Mouse (Mus musculus) intestine, embryonic 14.5 days (tissue): Measurements from ENCODE around the gene Rps6ka2. TPM values are rescaled to one million over a fixed set of nuclear protein-coding genes. Genes with fewer than 3 reads are reported as not detected.
"Not testable (repeated sequence)": the region's sequence is repeated elsewhere in the genome, so short reads cannot be mapped to it uniquely, and the experiment has no call there.

Source experiments
- ATAC-seq: fragments of 200-750 bp; cut with Nextera tagmentation; replicated peaks from 2 replicates; pipeline ENCODE4 v1.8.0; 2017; ENCODE audit warnings: low read depth, moderate number of reproducible peaks, moderate TSS enrichment, moderate library complexity; ENCODE audit not compliant: low FRiP score, low TSS enrichment
- DNase-seq: peaks from one replicate; pipeline ENCODE4 v3.0.0-alpha.2; 2018; ENCODE audit warnings: low spot score
- H3K27ac ChIP-seq: fragments of 300-500 bp; sonication (generic); 2 replicates; pipeline ENCODE4 v1.5.1; 2014; ENCODE audit warnings: low read depth, mild to moderate bottlenecking, control low read depth
- H3K27me3 ChIP-seq: fragments of 300-500 bp; sonication (generic); replicated peaks from 2 replicates; pipeline ENCODE4 v1.6.1; 2014; ENCODE audit warnings: low read length, control low read depth; ENCODE audit not compliant: control insufficient read depth, insufficient read depth
- H3K36me3 ChIP-seq: fragments of 300-500 bp; sonication (generic); 2 replicates; pipeline ENCODE4 v1.6.1; 2014; ENCODE audit warnings: low read length, control low read depth; ENCODE audit not compliant: control insufficient read depth, insufficient read depth
- H3K4me1 ChIP-seq: fragments of 300-500 bp; sonication (generic); replicated peaks from 2 replicates; pipeline ENCODE4 v1.6.1; 2014; ENCODE audit warnings: low read length, control low read depth, mixed read lengths; ENCODE audit not compliant: control insufficient read depth, insufficient read depth
- H3K4me2 ChIP-seq: fragments of 300-500 bp; sonication (generic); 2 replicates; pipeline ENCODE4 v1.6.1; 2014; ENCODE audit warnings: low read length
- H3K4me3 ChIP-seq: fragments of 300-500 bp; sonication (generic); 2 replicates; pipeline ENCODE4 v1.5.1; 2014; ENCODE audit warnings: low read depth, low read length, control low read depth, mixed read lengths
- H3K9ac ChIP-seq: fragments of 300-500 bp; sonication (generic); 2 replicates; pipeline ENCODE4 v1.6.1; 2014; ENCODE audit warnings: mild to moderate bottlenecking, low read length
- H3K9me3 ChIP-seq: fragments of 300-500 bp; sonication (generic); 2 replicates; pipeline ENCODE4 v1.6.1; 2016; ENCODE audit warnings: low read length, control low read depth; ENCODE audit not compliant: control insufficient read depth
- WGBS: fragments of 180-500 bp; shearing (Covaris S2); extraction: QIAGEN DNeasy Blood & Tissue Kit; methylation state at CpG from one replicate; pipeline ENCODE4 v1.1.7; 2014; 5-methylcytosine and 5-hydroxymethylcytosine counted together
- polyA plus RNA-seq: library from polyadenylated mRNA; unstranded; fragments of >200 nt; fragmentation: Nextera tagmentation; extraction: Ambion mirVana; gene quantifications from 2 replicates; pipeline ENCODE4 v1.2.1, GENCODE M21; 2014

The Rps6ka2 gene
- polyA plus RNA-seq, 1 experiment from 2014 or later: 15.1 TPM

- Histone ChIP-seq H3K27ac (no peak overlapping the region), H3K36me3 (peaks cover 28% of the 10 kb centered on the region), H3K27me3 (no peaks in the 10 kb centered on the region), H3K4me1 (no peaks in the 10 kb centered on the region; the same call in 1 of the 2 replicates), H3K4me2 (no peak overlapping the region), H3K9me3 (no peaks in the 10 kb centered on the region), H3K4me3 (no peak overlapping the region), H3K9ac (no peak overlapping the region)
- DNase-seq (no peak), ATAC-seq (no peak)
- 94% methylated on average over 9 of the region's 9 CpGs for WGBS
Measured at GRCm38 (mm10) chr17:7279251-7279650, 109.3 kb downstream of the Rps6ka2 start.

GRCm38 (mm10) chr17:7284297-7284910, 114.5 kb downstream of the Rps6ka2 start:
- H3K9me3 ChIP-seq: no peaks in the 10 kb centered on the region
- 62% methylated on average over 8 of the region's 8 CpGs for WGBS
- peaks cover 13% of the 10 kb centered on the region for H3K36me3 ChIP-seq
- H3K4me1 ChIP-seq: peaks cover 9% of the 10 kb centered on the region
- 0 out of 2 replicates have a peak, but pooled peaks have one; percentile 45 for ATAC-seq
- no peak overlapping the region for H3K4me3 ChIP-seq
- H3K9ac ChIP-seq: no peak overlapping the region
- no peak for DNase-seq
- no peak overlapping the region for H3K4me2 ChIP-seq
- no peaks in the 10 kb centered on the region for H3K27me3 ChIP-seq
- peak overlapping the region; percentile 48; the same call in 1 of the 2 replicates for H3K27ac ChIP-seq

GRCm38 (mm10) chr17:7285292-7285691, 115.4 kb downstream of the Rps6ka2 start:
- H3K4me1 ChIP-seq: peaks cover 9% of the 10 kb centered on the region
- DNase-seq: no peak
- WGBS: 52% methylated on average over 12 of the region's 12 CpGs

DNA sequence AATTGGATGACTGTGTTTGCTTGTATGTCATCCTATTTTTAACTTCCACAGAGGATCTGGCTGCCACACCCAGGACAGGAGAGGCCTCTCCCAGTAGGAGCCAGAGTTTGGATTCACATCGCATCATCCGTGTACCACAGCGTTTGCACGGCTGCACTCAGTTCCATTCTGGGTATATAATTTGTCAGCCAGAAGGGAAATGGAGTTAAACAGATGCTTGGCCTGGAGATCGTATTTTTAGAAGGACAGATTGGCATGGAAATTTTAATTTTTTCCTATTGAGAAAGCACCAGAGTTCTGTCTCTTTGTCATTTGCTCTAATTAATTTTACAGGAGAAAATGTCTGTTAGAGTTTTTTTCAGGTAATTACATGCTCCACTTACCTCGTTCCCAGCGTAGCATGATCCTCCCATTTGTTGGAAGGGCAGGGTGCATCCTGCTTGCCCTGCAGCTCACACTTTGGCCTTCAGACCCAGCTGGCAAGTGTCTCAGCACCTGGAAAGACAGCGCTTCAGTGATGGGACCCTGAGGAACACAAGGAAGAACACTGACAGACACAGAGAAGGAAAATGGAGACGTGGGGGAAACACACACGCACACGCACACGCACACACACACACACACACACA, 116.6 kb downstream of the Rps6ka2 start:
- DNase-seq: no peak
- H3K9me3 ChIP-seq: no peaks in the 10 kb centered on the region
- H3K9ac ChIP-seq: no peak overlapping the region
- H3K4me3 ChIP-seq: no peak overlapping the region
- no peak for ATAC-seq
- H3K27ac ChIP-seq: no peak overlapping the region
- peaks cover 9% of the 10 kb centered on the region for H3K36me3 ChIP-seq
- whole genome bisulfite sequencing: 75% methylated on average over 12 of the region's 12 CpGs
- H3K4me1 ChIP-seq: peaks cover 9% of the 10 kb centered on the region
- no peak overlapping the region for H3K4me2 ChIP-seq
- H3K27me3 ChIP-seq: no peaks in the 10 kb centered on the region

More at GRCm38 (mm10) chr17:7285292-7285691, 115.4 kb downstream of the Rps6ka2 start:
- Histone ChIP-seq H3K27me3 (no peaks in the 10 kb centered on the region), H3K27ac (peak overlapping the region; percentile 24; the same call in 1 of the 2 replicates), H3K4me2 (no peak overlapping the region), H3K36me3 (peaks cover 9% of the 10 kb centered on the region), H3K4me3 (no peak overlapping the region), H3K9me3 (no peaks in the 10 kb centered on the region), H3K9ac (no peak overlapping the region)
- no peak for ATAC-seq

GRCm38 (mm10) chr17:7292012-7292684, 122.2 kb downstream of the Rps6ka2 start:
- H3K27ac ChIP-seq: no peak overlapping the region
- no peak for ATAC-seq
- peaks cover 16% of the 10 kb centered on the region for H3K36me3 ChIP-seq
- H3K27me3 ChIP-seq: no peaks in the 10 kb centered on the region
- no peak for DNase-seq
- H3K4me1 ChIP-seq: no peaks in the 10 kb centered on the region
- no peak overlapping the region for H3K4me2 ChIP-seq
- no peak overlapping the region for H3K4me3 ChIP-seq
- H3K9me3 ChIP-seq: no peaks in the 10 kb centered on the region
- WGBS: 89% methylated on average over 11 of the region's 11 CpGs
- H3K9ac ChIP-seq: no peak overlapping the region

DNA sequence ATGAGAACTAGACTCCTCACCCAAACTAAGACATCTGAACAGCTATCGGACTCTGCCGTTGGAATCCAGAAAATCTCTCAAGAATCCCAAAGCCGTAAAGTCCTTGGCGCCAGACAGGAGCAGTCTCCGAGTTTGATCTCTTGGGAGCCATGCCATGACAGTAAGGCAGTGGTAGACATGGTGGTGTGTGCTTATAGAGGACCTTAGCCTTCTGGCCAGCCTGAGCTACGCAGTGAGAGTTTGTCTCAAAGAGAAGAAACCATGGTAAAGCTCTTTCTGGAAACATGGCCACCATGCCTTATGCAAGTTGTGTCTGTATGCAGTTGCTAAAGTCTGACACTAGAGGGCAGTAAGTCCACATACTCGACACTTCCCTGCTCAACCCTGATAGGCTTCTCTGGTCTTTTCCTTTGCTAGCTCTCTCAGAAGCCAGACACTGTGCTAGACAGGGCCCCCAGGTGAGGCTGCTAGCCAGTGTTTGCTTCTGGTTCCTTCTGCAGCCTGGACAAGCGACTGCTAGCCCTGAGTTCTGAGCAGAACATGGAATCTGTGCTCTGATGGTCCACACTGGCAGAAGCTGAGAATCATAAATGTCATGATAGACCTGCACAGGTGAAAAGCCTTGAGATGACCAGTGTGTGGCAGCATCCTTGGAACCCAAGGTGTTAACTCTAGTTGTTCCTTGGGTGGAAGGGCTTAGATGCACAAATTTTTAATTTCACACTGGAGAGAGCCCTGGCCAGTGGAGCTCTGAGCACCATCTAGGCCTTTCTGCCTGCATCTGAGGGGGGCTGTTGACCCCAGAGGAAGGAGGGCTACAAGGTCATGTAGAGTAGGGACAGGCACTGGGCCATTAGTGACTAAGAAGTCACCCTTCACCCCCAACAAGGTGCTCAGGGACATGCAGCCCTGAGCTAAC, 136.6 kb downstream of the Rps6ka2 start:
- not testable (repeated sequence) for H3K4me3 ChIP-seq, H3K27me3 ChIP-seq, DNase-seq, H3K27ac ChIP-seq, H3K9me3 ChIP-seq, H3K9ac ChIP-seq, H3K4me1 ChIP-seq, H3K4me2 ChIP-seq, H3K36me3 ChIP-seq
- peak; percentile 85; the same call in 1 of the 2 replicates for ATAC-seq
- 58% methylated on average over 8 of the region's 8 CpGs for WGBS

GRCm38 (mm10) chr17:7315693-7316382, 145.9 kb downstream of the Rps6ka2 start:
- H3K4me1 ChIP-seq, ATAC-seq, H3K9ac ChIP-seq, H3K4me2 ChIP-seq, H3K4me3 ChIP-seq, H3K27me3 ChIP-seq, H3K9me3 ChIP-seq, DNase-seq, H3K27ac ChIP-seq, H3K36me3 ChIP-seq: not testable (repeated sequence)
- WGBS: 74% methylated on average over 5 of the region's 8 CpGs

GRCm38 (mm10) chr17:7319789-7320188, 149.9 kb downstream of the Rps6ka2 start:
- not testable (repeated sequence) for H3K27ac ChIP-seq, H3K4me3 ChIP-seq, H3K9ac ChIP-seq, H3K27me3 ChIP-seq, H3K4me2 ChIP-seq, H3K36me3 ChIP-seq, DNase-seq, H3K9me3 ChIP-seq, H3K4me1 ChIP-seq, ATAC-seq
- 72% methylated on average over 6 of the region's 6 CpGs for WGBS
